Mouse (Mus musculus) common myeloid progenitor, adult 5-6 weeks (primary cell): ENCODE data around the gene Phactr1. TPM values are rescaled to one million over a fixed set of nuclear protein-coding genes. Genes with fewer than 3 reads are reported as not detected.

ENCODE experiments used
- ATAC-seq: replicated peaks from 2 replicates; pipeline ENCODE4 v1.8.0; 2016; ENCODE audit warnings: low read depth, mild to moderate bottlenecking, moderate TSS enrichment, inconsistent platforms; ENCODE audit not compliant: poor library complexity, severe bottlenecking
- total RNA-seq: library from RNA; stranded (forward); fragments of 200-1000, 187-1606 nt; gene quantifications from 2 replicates; pipeline ENCODE4 v1.2.3, GENCODE M21; 2017

The Phactr1 gene
- total RNA-seq, 1 experiment from 2014 or later = 0.55 TPM

GRCm38 (mm10) chr13:43008466-43008865, 328.0 kb downstream of the Phactr1 start:
- ATAC-seq = no peak

- ATAC-seq = no peak
Observed at GRCm38 (mm10) chr13:43009596-43009995, 329.2 kb downstream of the Phactr1 start.

- no peak for ATAC-seq
Observed at GRCm38 (mm10) chr13:43011516-43011915, 331.1 kb downstream of the Phactr1 start.

GRCm38 (mm10) chr13:43013984-43014383, 333.6 kb downstream of the Phactr1 start:
- ATAC-seq = no peak

- ATAC-seq = no peak
Observed at GRCm38 (mm10) chr13:43015768-43016167, 335.3 kb downstream of the Phactr1 start.

GRCm38 (mm10) chr13:43018863-43019262, 338.4 kb downstream of the Phactr1 start:
- ATAC-seq = no peak

- ATAC-seq = no peak
Observed at GRCm38 (mm10) chr13:43021031-43021430, 340.6 kb downstream of the Phactr1 start.

- ATAC-seq = no peak
Observed at GRCm38 (mm10) chr13:43023005-43023404, 342.6 kb downstream of the Phactr1 start.

- ATAC-seq = no peak
Observed at GRCm38 (mm10) chr13:43027568-43027967, 347.1 kb downstream of the Phactr1 start.

GRCm38 (mm10) chr13:43030222-43030621, 349.8 kb downstream of the Phactr1 start:
- no peak for ATAC-seq

GRCm38 (mm10) chr13:43032451-43032850, 352.0 kb downstream of the Phactr1 start:
- no peak for ATAC-seq

- ATAC-seq = no peak
Observed at GRCm38 (mm10) chr13:43036510-43036909, 356.1 kb downstream of the Phactr1 start.

- ATAC-seq = no peak
Observed at GRCm38 (mm10) chr13:43042766-43043165, 362.3 kb downstream of the Phactr1 start.

GRCm38 (mm10) chr13:43048553-43048952, 368.1 kb downstream of the Phactr1 start:
- ATAC-seq = no peak

- ATAC-seq = no peak
Observed at GRCm38 (mm10) chr13:43053201-43053600, 372.8 kb downstream of the Phactr1 start.

- ATAC-seq = no peak
Observed at GRCm38 (mm10) chr13:43055136-43055535, 374.7 kb downstream of the Phactr1 start.

GRCm38 (mm10) chr13:43057104-43057503, 376.7 kb downstream of the Phactr1 start:
- no peak for ATAC-seq

- ATAC-seq = no peak
Observed at GRCm38 (mm10) chr13:43063355-43063754, 382.9 kb downstream of the Phactr1 start.

- ATAC-seq = 0 out of 2 replicates have a peak, but pooled peaks have one; percentile 2
Observed at GRCm38 (mm10) chr13:43068716-43069265, 388.4 kb downstream of the Phactr1 start.

GRCm38 (mm10) chr13:43070496-43070895, 390.1 kb downstream of the Phactr1 start:
- no peak for ATAC-seq

- no peak for ATAC-seq
Observed at GRCm38 (mm10) chr13:43070971-43071370, 390.5 kb downstream of the Phactr1 start.

GRCm38 (mm10) chr13:43075456-43075855, 395.0 kb downstream of the Phactr1 start:
- no peak for ATAC-seq
